Mouse (Mus musculus): ENCODE measurements around the gene Slc7a14. TPM values are rescaled to one million over a fixed set of nuclear protein-coding genes. Genes with fewer than 3 reads are reported as not detected.

The Slc7a14 gene
- polyA plus RNA-seq, 1 experiment from 2014 or later, result 0.01 TPM

DNA sequence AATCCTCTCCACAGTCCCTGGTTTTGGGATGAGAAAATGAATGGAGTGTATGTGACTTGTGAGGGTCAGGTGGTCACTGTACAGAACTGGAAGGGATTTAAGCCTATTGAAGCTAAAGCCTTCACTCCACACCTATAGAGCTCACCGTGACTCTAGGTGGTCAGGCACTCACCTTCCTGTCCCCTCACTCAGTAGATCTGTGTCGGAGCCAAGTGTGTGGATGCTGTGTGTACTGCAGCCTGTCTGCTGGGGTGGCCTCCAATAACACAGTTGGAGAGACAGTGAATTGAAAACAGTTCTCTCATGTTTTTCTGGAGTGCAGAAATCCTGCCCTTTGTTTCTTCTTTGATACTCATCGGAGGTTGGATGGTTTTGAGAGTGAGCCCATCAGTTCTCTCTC lies 144.4 kb downstream of the Slc7a14 start:
- Histone ChIP-seq H3K27me3 (ENCODE audit: insufficient read depth, low read length) (no peaks in the 10 kb centered on the region), H3K9ac (ENCODE audit: low read depth, low read length) (no peak overlapping the region), H3K4me1 (replicated peaks; ENCODE audit: insufficient read depth, low read length) (no peaks in the 10 kb centered on the region), H3K27ac (no peak overlapping the region), H3K4me3 (replicated peaks; ENCODE audit: low read depth, low read length) (no peak overlapping the region), H3K9me3 (replicated peaks; ENCODE audit: low read length) (no peaks in the 10 kb centered on the region), H3K4me2 (ENCODE audit: low read length) (no peak overlapping the region), H3K36me3 (ENCODE audit: insufficient read depth, low read length) (no peaks in the 10 kb centered on the region)
- TF ChIP-seq CTCF (IDR thresholded peaks at IDR 0.05; ENCODE audit: low read depth), result no peak
- DNase-seq (ENCODE audit: low spot score), result no peak
- 81% methylated on average over 3 of the region's 3 CpGs for WGBS
- no peak for ATAC-seq (replicated peaks; ENCODE audit: low FRiP score, low read depth)

DNA sequence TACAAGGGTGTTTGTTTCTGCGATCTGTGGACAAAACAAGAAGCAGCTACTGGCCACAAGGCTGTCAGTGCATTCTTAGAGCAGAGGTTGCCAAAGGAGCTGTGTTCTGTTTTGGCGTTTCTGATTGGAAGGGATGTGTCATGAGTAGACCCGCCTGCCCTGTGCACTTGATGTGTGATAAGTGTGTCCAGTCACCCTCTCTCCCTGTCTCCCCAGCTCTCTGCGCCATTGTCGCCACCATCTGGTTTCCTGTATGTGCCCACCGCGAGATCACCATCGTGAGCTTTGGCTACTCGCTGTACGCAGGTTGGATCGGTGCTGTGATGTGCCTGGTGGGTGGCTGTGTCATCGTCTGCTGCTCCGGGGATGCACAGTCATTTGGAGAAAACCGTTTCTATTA lies 147.3 kb downstream of the Slc7a14 start:
- Histone ChIP-seq H3K27ac (no peak overlapping the region), H3K9me3 (replicated peaks; ENCODE audit: low read length) (no peaks in the 10 kb centered on the region), H3K9ac (ENCODE audit: low read depth, low read length) (no peak overlapping the region), H3K36me3 (ENCODE audit: insufficient read depth, low read length) (no peaks in the 10 kb centered on the region), H3K27me3 (ENCODE audit: insufficient read depth, low read length) (no peaks in the 10 kb centered on the region), H3K4me1 (replicated peaks; ENCODE audit: insufficient read depth, low read length) (no peaks in the 10 kb centered on the region), H3K4me3 (replicated peaks; ENCODE audit: low read depth, low read length) (no peak overlapping the region), H3K4me2 (ENCODE audit: low read length) (no peak overlapping the region)
- no peak for ATAC-seq (replicated peaks; ENCODE audit: low FRiP score, low read depth)
- DNase-seq (ENCODE audit: low spot score), result no peak
- WGBS, result 95% methylated on average over 14 of the region's 14 CpGs
- no peak for TF ChIP-seq CTCF (IDR thresholded peaks at IDR 0.05; ENCODE audit: low read depth)

DNA sequence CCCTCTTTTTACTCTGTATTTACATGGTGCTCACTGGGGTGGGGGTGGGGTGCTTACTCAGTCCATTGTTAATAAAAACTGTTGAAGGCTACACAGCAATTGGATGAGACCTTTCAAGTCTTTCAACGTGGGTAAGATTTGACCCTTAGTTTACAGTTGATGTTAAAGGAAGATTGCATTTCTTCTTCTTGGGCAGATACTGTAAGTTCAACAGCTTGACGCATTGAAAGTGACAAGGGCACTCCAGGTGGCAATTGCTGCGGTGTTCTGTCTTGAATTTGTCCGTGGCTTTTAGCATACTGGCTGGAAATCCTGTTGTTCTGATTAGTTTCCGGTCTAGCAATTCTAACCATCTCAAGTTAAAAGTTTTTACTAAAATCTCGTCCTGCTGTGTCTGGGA lies 148.8 kb downstream of the Slc7a14 start:
- no peaks in the 10 kb centered on the region for H3K27me3 ChIP-seq (ENCODE audit: insufficient read depth, low read length)
- no peak overlapping the region for H3K9ac ChIP-seq (ENCODE audit: low read depth, low read length)
- no peak overlapping the region for H3K4me2 ChIP-seq (ENCODE audit: low read length)
- WGBS, result 42% methylated on average over 6 of the region's 6 CpGs
- ATAC-seq (replicated peaks; ENCODE audit: low FRiP score, low read depth), result no peak
- H3K4me3 ChIP-seq (replicated peaks; ENCODE audit: low read depth, low read length), result no peak overlapping the region
- TF ChIP-seq CTCF (IDR thresholded peaks at IDR 0.05; ENCODE audit: low read depth), result no peak
- no peak for DNase-seq (ENCODE audit: low spot score)
- no peaks in the 10 kb centered on the region for H3K36me3 ChIP-seq (ENCODE audit: insufficient read depth, low read length)
- no peaks in the 10 kb centered on the region for H3K4me1 ChIP-seq (replicated peaks; ENCODE audit: insufficient read depth, low read length)
- no peak overlapping the region for H3K27ac ChIP-seq
- H3K9me3 ChIP-seq (replicated peaks; ENCODE audit: low read length), result no peaks in the 10 kb centered on the region

DNA sequence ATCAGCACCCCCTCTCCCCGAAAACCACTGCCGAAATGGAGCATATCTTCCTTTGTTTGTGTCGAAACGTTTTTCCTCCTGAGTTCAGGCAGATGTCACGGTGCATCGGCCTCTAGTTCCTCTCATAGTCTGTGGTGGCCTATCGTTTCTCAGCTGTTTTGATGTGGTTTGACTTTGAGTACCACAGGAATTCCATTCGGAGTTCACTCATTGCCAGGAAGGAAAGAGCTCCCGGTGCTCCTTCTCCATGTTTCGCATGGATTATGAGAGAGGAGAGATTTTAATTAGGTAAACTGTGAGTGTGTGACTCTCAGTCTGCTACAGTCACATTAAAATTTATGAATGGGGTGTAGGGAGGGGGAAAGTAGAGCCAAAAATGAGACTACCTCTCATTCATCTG lies 150.1 kb downstream of the Slc7a14 start:
- Histone ChIP-seq H3K27ac (no peak overlapping the region), H3K36me3 (ENCODE audit: insufficient read depth, low read length) (no peaks in the 10 kb centered on the region), H3K9me3 (replicated peaks; ENCODE audit: low read length) (no peaks in the 10 kb centered on the region), H3K4me1 (replicated peaks; ENCODE audit: insufficient read depth, low read length) (no peaks in the 10 kb centered on the region), H3K9ac (ENCODE audit: low read depth, low read length) (no peak overlapping the region), H3K4me2 (ENCODE audit: low read length) (no peak overlapping the region), H3K4me3 (replicated peaks; ENCODE audit: low read depth, low read length) (no peak overlapping the region), H3K27me3 (ENCODE audit: insufficient read depth, low read length) (no peaks in the 10 kb centered on the region)
- ATAC-seq (replicated peaks; ENCODE audit: low FRiP score, low read depth) (no peak), DNase-seq (ENCODE audit: low spot score) (peak; percentile 29)
- WGBS, result 56% methylated on average over 10 of the region's 10 CpGs
- TF ChIP-seq CTCF (IDR thresholded peaks at IDR 0.05; ENCODE audit: low read depth), result no peak

DNA sequence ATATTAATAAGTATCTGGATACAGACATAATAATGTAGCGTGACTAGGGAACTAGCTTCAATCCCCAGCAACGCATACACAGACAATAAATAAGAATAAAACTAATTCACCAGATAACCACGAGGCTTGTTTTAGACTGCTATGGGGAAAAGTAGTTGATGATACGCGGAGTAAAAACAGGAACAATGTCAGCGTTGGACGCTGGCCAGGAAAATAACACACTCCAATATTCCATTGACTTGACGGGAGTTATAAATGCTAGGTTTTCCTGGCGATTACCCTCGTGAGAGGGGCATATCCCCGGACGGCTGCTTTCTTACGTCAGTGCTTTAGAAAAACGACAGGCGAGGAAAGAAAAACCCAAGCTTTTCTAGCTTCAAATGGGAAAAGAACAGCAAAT lies 152.4 kb downstream of the Slc7a14 start:
- no peak for ATAC-seq (replicated peaks; ENCODE audit: low FRiP score, low read depth)
- H3K4me1 ChIP-seq (replicated peaks; ENCODE audit: insufficient read depth, low read length), result no peaks in the 10 kb centered on the region
- no peaks in the 10 kb centered on the region for H3K9me3 ChIP-seq (replicated peaks; ENCODE audit: low read length)
- H3K36me3 ChIP-seq (ENCODE audit: insufficient read depth, low read length), result no peaks in the 10 kb centered on the region
- DNase-seq (ENCODE audit: low spot score), result no peak
- no peak overlapping the region for H3K4me2 ChIP-seq (ENCODE audit: low read length)
- no peak for TF ChIP-seq CTCF (IDR thresholded peaks at IDR 0.05; ENCODE audit: low read depth)
- H3K4me3 ChIP-seq (replicated peaks; ENCODE audit: low read depth, low read length), result no peak overlapping the region
- WGBS, result 64% methylated on average over 15 of the region's 15 CpGs
- no peaks in the 10 kb centered on the region for H3K27me3 ChIP-seq (ENCODE audit: insufficient read depth, low read length)
- no peak overlapping the region for H3K27ac ChIP-seq
- H3K9ac ChIP-seq (ENCODE audit: low read depth, low read length), result no peak overlapping the region

DNA sequence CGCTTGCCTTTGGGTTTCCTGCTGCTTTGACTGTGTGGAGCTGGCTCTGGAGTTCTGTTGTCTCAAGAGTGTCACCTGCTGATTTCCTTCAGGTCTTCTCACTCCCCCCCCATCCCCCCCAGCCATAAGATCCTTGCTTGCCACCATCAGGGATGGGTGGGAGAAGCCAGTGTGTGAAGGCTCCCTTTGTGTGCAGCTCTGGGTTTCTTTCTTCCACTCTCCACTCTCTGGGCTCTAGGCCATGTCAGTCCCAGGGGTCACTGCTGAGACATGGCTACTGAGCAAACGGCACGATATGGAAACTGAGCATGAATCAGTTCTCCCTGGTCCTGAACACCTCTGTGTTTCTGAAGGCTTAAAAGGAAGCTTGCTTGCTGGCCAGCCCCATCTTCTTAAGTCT lies 154.1 kb downstream of the Slc7a14 start:
- whole genome bisulfite sequencing, result 29% methylated on average over 3 of the region's 3 CpGs
- Histone ChIP-seq H3K4me3 (replicated peaks; ENCODE audit: low read depth, low read length) (no peak overlapping the region), H3K27me3 (ENCODE audit: insufficient read depth, low read length) (no peaks in the 10 kb centered on the region), H3K27ac (no peak overlapping the region), H3K36me3 (ENCODE audit: insufficient read depth, low read length) (no peaks in the 10 kb centered on the region), H3K9ac (ENCODE audit: low read depth, low read length) (no peak overlapping the region), H3K9me3 (replicated peaks; ENCODE audit: low read length) (no peaks in the 10 kb centered on the region), H3K4me2 (ENCODE audit: low read length) (no peak overlapping the region), H3K4me1 (replicated peaks; ENCODE audit: insufficient read depth, low read length) (no peaks in the 10 kb centered on the region; the same call in 1 of the 2 replicates)
- ATAC-seq (replicated peaks; ENCODE audit: low FRiP score, low read depth), result no peak
- no peak for TF ChIP-seq CTCF (IDR thresholded peaks at IDR 0.05; ENCODE audit: low read depth)
- DNase-seq (ENCODE audit: low spot score), result no peak

Other genes with a start within 250 kb of the Slc7a14 start
- 20.7 and 21.2 TPM in 2 replicates for gene Skil, start 215.3 kb downstream of the Slc7a14 start, polyA plus RNA-seq (2015; fragmentation: Nextera tagmentation; extraction: Ambion mirVana)
- 61.6 and 67.6 TPM in 2 replicates for gene Cldn11, start 160.5 kb downstream of the Slc7a14 start, polyA plus RNA-seq (2015; fragmentation: Nextera tagmentation; extraction: Ambion mirVana)